Mouse (Mus musculus) intestine, embryonic 14.5 days (tissue): Measurements from ENCODE around the gene Syncrip. TPM values are rescaled to one million over a fixed set of nuclear protein-coding genes. Genes with fewer than 3 reads are reported as not detected.

ENCODE experiments used
- ATAC-seq: fragments of 200-750 bp; cut with Nextera tagmentation; replicated peaks from 2 replicates; pipeline ENCODE4 v1.8.0; 2017; ENCODE audit warnings: low read depth, moderate number of reproducible peaks, moderate TSS enrichment, moderate library complexity; ENCODE audit not compliant: low FRiP score, low TSS enrichment
- DNase-seq: peaks from one replicate; pipeline ENCODE4 v3.0.0-alpha.2; 2018; ENCODE audit warnings: low spot score
- H3K27ac ChIP-seq: fragments of 300-500 bp; sonication (generic); 2 replicates; pipeline ENCODE4 v1.5.1; 2014; ENCODE audit warnings: low read depth, mild to moderate bottlenecking, control low read depth
- H3K27me3 ChIP-seq: fragments of 300-500 bp; sonication (generic); replicated peaks from 2 replicates; pipeline ENCODE4 v1.6.1; 2014; ENCODE audit warnings: low read length, control low read depth; ENCODE audit not compliant: control insufficient read depth, insufficient read depth
- H3K36me3 ChIP-seq: fragments of 300-500 bp; sonication (generic); 2 replicates; pipeline ENCODE4 v1.6.1; 2014; ENCODE audit warnings: low read length, control low read depth; ENCODE audit not compliant: control insufficient read depth, insufficient read depth
- H3K4me1 ChIP-seq: fragments of 300-500 bp; sonication (generic); replicated peaks from 2 replicates; pipeline ENCODE4 v1.6.1; 2014; ENCODE audit warnings: low read length, control low read depth, mixed read lengths; ENCODE audit not compliant: control insufficient read depth, insufficient read depth
- H3K4me2 ChIP-seq: fragments of 300-500 bp; sonication (generic); 2 replicates; pipeline ENCODE4 v1.6.1; 2014; ENCODE audit warnings: low read length
- H3K4me3 ChIP-seq: fragments of 300-500 bp; sonication (generic); 2 replicates; pipeline ENCODE4 v1.5.1; 2014; ENCODE audit warnings: low read depth, low read length, control low read depth, mixed read lengths
- H3K9ac ChIP-seq: fragments of 300-500 bp; sonication (generic); 2 replicates; pipeline ENCODE4 v1.6.1; 2014; ENCODE audit warnings: mild to moderate bottlenecking, low read length
- H3K9me3 ChIP-seq: fragments of 300-500 bp; sonication (generic); 2 replicates; pipeline ENCODE4 v1.6.1; 2016; ENCODE audit warnings: low read length, control low read depth; ENCODE audit not compliant: control insufficient read depth
- whole genome bisulfite sequencing: fragments of 180-500 bp; shearing (Covaris S2); extraction: QIAGEN DNeasy Blood & Tissue Kit; methylation state at CpG from one replicate; pipeline ENCODE4 v1.1.7; 2014; 5-methylcytosine and 5-hydroxymethylcytosine counted together
- polyA plus RNA-seq: library from polyadenylated mRNA; unstranded; fragments of >200 nt; fragmentation: Nextera tagmentation; extraction: Ambion mirVana; gene quantifications from 2 replicates; pipeline ENCODE4 v1.2.1, GENCODE M21; 2014

Gene Syncrip
- polyA plus RNA-seq, 1 experiment from 2014 or later = 104 TPM

- Histone ChIP-seq H3K4me2 (peak overlapping the region; percentile 77), H3K4me3 (peak overlapping the region; percentile 88), H3K9me3 (no peaks in the 10 kb centered on the region), H3K27ac (peak overlapping the region; percentile 95), H3K9ac (peak overlapping the region; percentile 99), H3K36me3 (peaks cover 17% of the 10 kb centered on the region), H3K27me3 (no peaks in the 10 kb centered on the region), H3K4me1 (peaks cover 6% of the 10 kb centered on the region; the same call in 1 of the 2 replicates)
- WGBS = under 1% methylated on average over 68 of the region's 69 CpGs
- ATAC-seq = peak; percentile 92
- DNase-seq = peak; percentile 100
Observed at GRCm38 (mm10) chr9:88522569-88523334, 40.4 kb upstream of the Syncrip start.

DNA sequence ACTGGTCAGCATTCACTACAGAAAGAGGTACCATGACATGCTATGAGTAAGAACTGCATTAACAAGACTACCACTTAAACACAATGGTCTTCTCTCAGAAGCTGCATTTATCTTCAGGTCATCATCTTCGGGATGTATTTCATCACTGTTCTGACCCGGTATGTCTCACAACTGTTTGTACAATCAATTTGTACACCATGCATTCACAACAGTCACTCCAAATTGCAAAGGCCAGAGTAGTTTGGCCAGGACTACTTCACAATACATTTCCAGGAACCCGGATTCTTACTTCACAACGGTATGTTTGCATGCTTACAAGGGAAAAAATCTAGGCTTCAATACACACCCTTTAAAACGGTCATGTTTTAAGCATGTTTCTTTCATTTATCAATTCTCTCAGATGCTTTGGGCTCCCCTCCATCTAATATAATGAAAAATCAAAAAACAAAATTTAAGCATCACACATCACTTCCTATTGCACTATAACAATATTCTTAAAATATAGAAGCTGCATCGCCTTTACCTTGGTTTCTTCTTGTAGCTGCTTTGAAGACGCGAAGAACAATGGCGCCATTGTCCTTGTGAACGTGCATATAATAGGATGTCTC lies 39.7 kb upstream of the Syncrip start:
- Histone ChIP-seq H3K4me3 (peak overlapping the region; percentile 88), H3K4me1 (peaks cover 6% of the 10 kb centered on the region; the same call in 1 of the 2 replicates), H3K36me3 (peaks cover 17% of the 10 kb centered on the region), H3K9ac (peak overlapping the region; percentile 99), H3K4me2 (peak overlapping the region; percentile 62), H3K27me3 (no peaks in the 10 kb centered on the region), H3K27ac (peak overlapping the region; percentile 95), H3K9me3 (no peaks in the 10 kb centered on the region)
- ATAC-seq (no peak), DNase-seq (peak; percentile 54)
- under 1% methylated on average over 10 of the region's 10 CpGs for whole genome bisulfite sequencing

- ATAC-seq = no peak
- Histone ChIP-seq H3K27me3 (no peaks in the 10 kb centered on the region), H3K9me3 (no peaks in the 10 kb centered on the region), H3K4me1 (peaks cover 6% of the 10 kb centered on the region; the same call in 1 of the 2 replicates), H3K4me3 (peak overlapping the region; percentile 88), H3K36me3 (peaks cover 17% of the 10 kb centered on the region), H3K27ac (no peak overlapping the region; the same call in 1 of the 2 replicates), H3K9ac (peak overlapping the region; percentile 99), H3K4me2 (peak overlapping the region; percentile 62)
- 30% methylated on average over 4 of the region's 4 CpGs for WGBS
- no peak for DNase-seq
Observed at GRCm38 (mm10) chr9:88520849-88521483, 38.6 kb upstream of the Syncrip start.

- Histone ChIP-seq H3K4me1 (peaks cover 6% of the 10 kb centered on the region; the same call in 1 of the 2 replicates), H3K9ac (no peak overlapping the region), H3K4me2 (peak overlapping the region; percentile 62), H3K36me3 (peaks cover 17% of the 10 kb centered on the region), H3K4me3 (peak overlapping the region; percentile 88; the same call in 1 of the 2 replicates), H3K27me3 (no peaks in the 10 kb centered on the region), H3K9me3 (no peaks in the 10 kb centered on the region), H3K27ac (no peak overlapping the region; the same call in 1 of the 2 replicates)
- ATAC-seq = no peak
- no peak for DNase-seq
- WGBS = 27% methylated on average over 2 of the region's 2 CpGs
Observed at GRCm38 (mm10) chr9:88520122-88520848, 37.9 kb upstream of the Syncrip start.

DNA sequence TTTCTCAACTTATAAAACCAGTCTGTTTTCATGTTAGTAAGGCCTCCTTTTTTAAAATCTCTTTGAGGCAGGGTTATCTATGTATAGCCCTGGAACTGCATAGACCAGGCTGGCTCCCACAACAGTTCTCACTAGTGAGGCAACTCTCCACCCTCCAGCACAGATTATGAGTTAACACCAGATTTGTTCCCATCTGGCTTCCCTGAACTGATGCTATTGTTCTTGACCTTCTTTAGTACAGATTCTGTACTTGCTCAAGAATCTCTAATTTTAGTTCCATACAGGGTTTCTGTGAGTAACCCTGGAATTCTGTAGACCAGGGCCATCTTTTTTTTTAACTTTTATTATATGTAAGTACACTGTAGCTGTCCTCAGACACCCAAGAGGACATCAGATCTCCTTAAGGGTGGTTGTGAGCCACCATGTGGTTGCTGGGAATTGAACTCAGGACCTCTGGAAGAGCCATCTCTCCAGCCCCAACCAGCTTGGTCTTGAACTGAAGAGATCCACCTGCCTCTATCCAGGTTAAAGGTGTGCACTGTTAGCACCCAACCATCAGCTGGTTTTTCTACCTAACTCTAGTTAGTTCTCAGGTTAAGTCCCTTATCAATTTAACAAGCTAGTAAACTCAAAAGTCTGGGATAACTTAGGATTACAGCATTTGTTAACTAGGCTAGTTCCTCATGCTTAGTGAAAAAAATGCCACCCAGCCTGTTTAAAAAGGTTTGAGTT lies 37.2 kb upstream of the Syncrip start:
- no peak for DNase-seq
- H3K27me3 ChIP-seq = no peaks in the 10 kb centered on the region
- no peaks in the 10 kb centered on the region for H3K9me3 ChIP-seq
- no peak for ATAC-seq
- H3K36me3 ChIP-seq = peaks cover 17% of the 10 kb centered on the region
- peaks cover 6% of the 10 kb centered on the region; the same call in 1 of the 2 replicates for H3K4me1 ChIP-seq
- H3K9ac ChIP-seq = no peak overlapping the region
- no peak overlapping the region for H3K27ac ChIP-seq
- H3K4me3 ChIP-seq = no peak overlapping the region
- H3K4me2 ChIP-seq = no peak overlapping the region

GRCm38 (mm10) chr9:88516361-88516995 lies 34.1 kb upstream of the Syncrip start:
- no peak for ATAC-seq
- H3K27ac ChIP-seq = no peak overlapping the region
- WGBS = 89% methylated on average over 3 of the region's 3 CpGs

GRCm38 (mm10) chr9:88515546-88515945 lies 33.2 kb upstream of the Syncrip start:
- ATAC-seq (no peak), DNase-seq (peak; percentile 32)
- Histone ChIP-seq H3K4me1 (no peaks in the 10 kb centered on the region), H3K4me2 (no peak overlapping the region), H3K36me3 (peaks cover 6% of the 10 kb centered on the region), H3K9ac (no peak overlapping the region), H3K4me3 (no peak overlapping the region), H3K27ac (no peak overlapping the region), H3K9me3 (no peaks in the 10 kb centered on the region), H3K27me3 (no peaks in the 10 kb centered on the region)
- WGBS = 76% methylated on average over 1 of the region's 1 CpGs

More at GRCm38 (mm10) chr9:88516361-88516995, 34.1 kb upstream of the Syncrip start:
- H3K27me3 ChIP-seq = no peaks in the 10 kb centered on the region
- 0 out of 2 replicates have a peak, but pooled peaks cover 6% of the 10 kb centered on the region for H3K4me1 ChIP-seq
- no peak overlapping the region for H3K9ac ChIP-seq
- H3K36me3 ChIP-seq = peaks cover 16% of the 10 kb centered on the region
- H3K9me3 ChIP-seq = no peaks in the 10 kb centered on the region
- no peak overlapping the region for H3K4me3 ChIP-seq
- DNase-seq = peak; percentile 43
- H3K4me2 ChIP-seq = no peak overlapping the region
